9 mouse cellular contexts compared by ENCODE assay signal in the genomic region with DNA sequence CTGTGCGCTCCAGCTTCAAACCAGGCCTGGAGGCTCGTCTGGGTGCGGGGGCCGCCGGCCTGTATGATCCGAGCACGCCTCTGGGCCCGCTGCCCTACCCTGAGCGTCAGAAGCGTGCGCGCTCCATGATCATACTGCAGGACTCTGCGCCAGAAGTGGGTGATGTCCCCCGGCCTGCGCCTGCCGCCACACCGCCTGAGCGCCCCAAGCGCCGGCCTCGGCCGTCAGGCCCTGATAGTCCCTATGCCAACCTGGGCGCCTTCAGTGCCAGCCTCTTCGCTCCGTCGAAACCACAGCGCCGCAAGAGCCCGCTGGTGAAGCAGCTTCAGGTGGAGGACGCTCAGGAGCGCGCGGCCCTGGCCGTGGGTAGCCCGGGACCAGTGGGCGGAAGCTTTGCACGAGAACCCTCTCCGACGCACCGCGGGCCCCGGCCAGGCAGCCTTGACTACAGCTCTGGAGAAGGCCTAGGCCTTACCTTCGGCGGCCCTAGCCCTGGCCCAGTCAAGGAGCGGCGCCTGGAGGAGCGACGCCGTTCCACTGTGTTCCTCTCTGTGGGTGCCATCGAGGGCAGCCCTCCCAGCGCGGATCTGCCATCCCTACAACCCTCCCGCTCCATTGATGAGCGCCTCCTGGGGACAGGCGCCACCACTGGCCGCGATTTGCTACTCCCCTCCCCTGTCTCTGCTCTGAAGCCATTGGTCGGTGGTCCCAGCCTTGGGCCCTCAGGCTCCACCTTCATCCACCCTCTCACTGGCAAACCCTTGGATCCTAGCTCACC. TPM values are rescaled to one million over a fixed set of nuclear protein-coding genes. Genes with fewer than 3 reads are reported as not detected.
A peak's percentile ranks its signal among the peaks of the same experiment; 100 is the strongest.
DNase-seq lines count a peak whose midpoint lies in the region; ATAC-seq lines count a peak whose summit lies in the region.
"Had no signal": no experiment of that assay in that cellular context is flagged by ENCODE, and none has a peak within 500 bp of the region (broad histone marks: within the 10 kb centered on the region; RNA-seq: fewer than 3 reads in every experiment).

No protein-coding gene starts in this region.

- no peaks in the 10 kb centered on the region for H3K9me3 ChIP-seq in intestine, embryonic 15.5 days
- H3K9me3 ChIP-seq in neural tube, embryonic 13.5 days = no peaks in the 10 kb centered on the region

- peaks cover 21% of the 10 kb centered on the region for H3K27me3 ChIP-seq in intestine, embryonic 15.5 days (replicated peaks)
- H3K27me3 ChIP-seq in neural tube, embryonic 13.5 days = peaks cover 21% of the 10 kb centered on the region

- DNase-seq in adrenal gland, postnatal 10 days = peak; percentile 32
- no peak for DNase-seq in adrenal gland, postnatal 4 days (ENCODE audit: low spot score in 2 of 2)
- DNase-seq in right cerebral cortex, postnatal 4 days = peak; percentile 50
- DNase-seq in right cerebral cortex, postnatal 36 days (ENCODE audit: low spot score in 2 of 2) = no peak

- peak overlapping the region; percentile 30; the same call in 1 of the 2 replicates for H3K9ac ChIP-seq in intestine, embryonic 15.5 days
- H3K9ac ChIP-seq in neural tube, embryonic 13.5 days = peak overlapping the region; percentile 54

- H3K4me1 ChIP-seq in intestine, embryonic 15.5 days (replicated peaks) = 0 out of 2 replicates have a peak, but pooled peaks cover 6% of the 10 kb centered on the region
- H3K4me1 ChIP-seq in neural tube, embryonic 13.5 days (replicated peaks) = peaks cover 27% of the 10 kb centered on the region

- 23% methylated on average over 57 of the region's 58 CpGs for WGBS in intestine, embryonic 15.5 days
- WGBS in neural tube, embryonic 13.5 days = 7% methylated on average over 57 of the region's 58 CpGs

- peak; percentile 68 for ATAC-seq in intestine, embryonic 15.5 days
- peak; percentile 54 for ATAC-seq in neural tube, embryonic 13.5 days (ENCODE audit: low read depth)
- no peak for ATAC-seq in erythroid progenitor cell, adult 5-6 weeks (replicated peaks; ENCODE audit: low FRiP score, poor library complexity, severe bottlenecking)
- ATAC-seq in megakaryocyte, adult 5-6 weeks (ENCODE audit: poor library complexity, severe bottlenecking) = no peak

- no peak overlapping the region for H3K27ac ChIP-seq in intestine, embryonic 15.5 days
- H3K27ac ChIP-seq in neural tube, embryonic 13.5 days (replicated peaks) = peak overlapping the region; percentile 43

- peak overlapping the region; percentile 62 for H3K4me2 ChIP-seq in intestine, embryonic 15.5 days (replicated peaks)
- peak overlapping the region; percentile 54 for H3K4me2 ChIP-seq in neural tube, embryonic 13.5 days

- no peaks in the 10 kb centered on the region; the same call in 1 of the 2 replicates for H3K36me3 ChIP-seq in intestine, embryonic 15.5 days
- H3K36me3 ChIP-seq in neural tube, embryonic 13.5 days = peaks cover 49% of the 10 kb centered on the region

- H3K4me3 ChIP-seq in intestine, embryonic 15.5 days (replicated peaks) = peak overlapping the region; percentile 33
- peak overlapping the region; percentile 27 for H3K4me3 ChIP-seq in neural tube, embryonic 13.5 days

RNA-seq across cellular contexts. Expression of gene Acr, which starts 20.1 kb away (rescaled TPM):
- total RNA-seq in adrenal gland, postnatal 10 days (2021) = under 1 TPM; 0.45 to 0.76 TPM
- 1 to 10 TPM; 1.9 to 2.8 TPM for total RNA-seq in adrenal gland, postnatal 4 days (2021)
- not detected in 2 replicates for polyA plus RNA-seq in intestine, embryonic 15.5 days (2015; fragmentation: Nextera tagmentation; extraction: Ambion mirVana)
- polyA plus RNA-seq in neural tube, embryonic 13.5 days (2015; fragmentation: Nextera tagmentation; extraction: Ambion mirVana) = 0.48 and 1.5 TPM in 2 replicates
- not detected in 2 replicates for total RNA-seq in erythroid progenitor cell, adult 5-6 weeks (2015; ENCODE audit: low replicate concordance)
- total RNA-seq in erythroid progenitor cell, adult 5-6 weeks (2017; ENCODE audit: low replicate concordance) = not detected in 2 replicates
- not detected in 2 replicates for total RNA-seq in megakaryocyte, adult 5-6 weeks (2015)
- not detected in 2 replicates for total RNA-seq in megakaryocyte, adult 5-6 weeks (2017)
- total RNA-seq: neutrophil, adult 5-6 weeks had no signal

RNA-seq across cellular contexts. Expression of gene Rabl2, which starts 43.7 kb away (rescaled TPM):
- 10 to 100 TPM in 1 of 2 experiments, 1 to 10 TPM in 1; 9.2 to 11.1 TPM for total RNA-seq in adrenal gland, postnatal 10 days (2021)
- total RNA-seq in adrenal gland, postnatal 4 days (2021) = 10 to 100 TPM; 17.3 to 18.3 TPM
- 29.9 and 30.7 TPM in 2 replicates for polyA plus RNA-seq in intestine, embryonic 15.5 days (2015; fragmentation: Nextera tagmentation; extraction: Ambion mirVana)
- 70.7 and 82.4 TPM in 2 replicates for polyA plus RNA-seq in neural tube, embryonic 13.5 days (2015; fragmentation: Nextera tagmentation; extraction: Ambion mirVana)
- not detected in 2 replicates for total RNA-seq in erythroid progenitor cell, adult 5-6 weeks (2015; ENCODE audit: low replicate concordance)
- total RNA-seq in erythroid progenitor cell, adult 5-6 weeks (2017; ENCODE audit: low replicate concordance) = 4.4 TPM in 1 of 2 replicates, not detected in the other
- total RNA-seq in megakaryocyte, adult 5-6 weeks (2015) = 2.7 and 5.0 TPM in 2 replicates
- total RNA-seq in megakaryocyte, adult 5-6 weeks (2017) = 1.1 and 1.6 TPM in 2 replicates

RNA-seq across cellular contexts. Expression of gene Shank3, which starts 48.6 kb away (rescaled TPM):
- total RNA-seq in adrenal gland, postnatal 10 days (2021) = 10 to 100 TPM; 54.1 to 67.5 TPM
- total RNA-seq in adrenal gland, postnatal 4 days (2021) = 10 to 100 TPM; 58.7 to 66.0 TPM
- 1.2 and 1.3 TPM in 2 replicates for polyA plus RNA-seq in intestine, embryonic 15.5 days (2015; fragmentation: Nextera tagmentation; extraction: Ambion mirVana)
- polyA plus RNA-seq in neural tube, embryonic 13.5 days (2015; fragmentation: Nextera tagmentation; extraction: Ambion mirVana) = 6.5 and 8.0 TPM in 2 replicates
- 0.72 TPM in 1 of 2 replicates, not detected in the other for total RNA-seq in erythroid progenitor cell, adult 5-6 weeks (2015; ENCODE audit: low replicate concordance)
- 0.39 and 0.61 TPM in 2 replicates for total RNA-seq in erythroid progenitor cell, adult 5-6 weeks (2017; ENCODE audit: low replicate concordance)
- total RNA-seq in megakaryocyte, adult 5-6 weeks (2015) = 0.09 and 0.11 TPM in 2 replicates
- not detected in 2 replicates for total RNA-seq in megakaryocyte, adult 5-6 weeks (2017)
- total RNA-seq: neutrophil, adult 5-6 weeks had no signal

Comparison
In these comparisons a context has a peak if more than half of its experiments do, and no peak if none do; other contexts are left out.
1. DNase-seq: peak in adrenal gland, postnatal 10 days (single experiment) and right cerebral cortex, postnatal 4 days (single experiment); none in adrenal gland, postnatal 4 days (0 of 2) and right cerebral cortex, postnatal 36 days (0 of 2).
2. ATAC-seq: peak in intestine, embryonic 15.5 days (single experiment) and neural tube, embryonic 13.5 days (single experiment); none in erythroid progenitor cell, adult 5-6 weeks (single experiment) and megakaryocyte, adult 5-6 weeks (single experiment).
3. RNA of gene Shank3, which starts 48.6 kb away (total RNA-seq): 54.1 to 67.5 TPM in adrenal gland, postnatal 10 days and 58.7 to 66.0 TPM in adrenal gland, postnatal 4 days; 0.39 to 0.72 TPM in erythroid progenitor cell, adult 5-6 weeks and 0.09 to 0.11 TPM in megakaryocyte, adult 5-6 weeks; every median in the first group is over 10 times any median in the second.